Comparison of ENCODE assay signal across 15 mouse cellular contexts in genomic region chr8:122585411-122585891, GRCm38 (mm10). TPM values are rescaled to one million over a fixed set of nuclear protein-coding genes. Genes with fewer than 3 reads are reported as not detected.
DNase-seq lines count a peak whose midpoint lies in the region; ATAC-seq and TF ChIP-seq lines count a peak whose summit lies in the region.
"Had no signal": no experiment of that assay in that cellular context is flagged by ENCODE, and none has a peak within 500 bp of the region (broad histone marks: within the 10 kb centered on the region; RNA-seq: fewer than 3 reads in every experiment).

No protein-coding gene starts in this region.

- no peak overlapping the region for H3K4me3 ChIP-seq in embryonic fibroblast, embryonic 13.5 days (ENCODE audit: insufficient read depth, low read length)
- H3K4me3 ChIP-seq in liver, postnatal 0 days (ENCODE audit: low read depth, low read length) = no peak overlapping the region
- no peak overlapping the region for H3K4me3 ChIP-seq in midbrain, embryonic 10.5 days
- no peak overlapping the region for H3K4me3 ChIP-seq in cerebellum, adult 2 months (replicated peaks; ENCODE audit: insufficient read depth, low read depth, low read length)
- no peak overlapping the region for H3K4me3 ChIP-seq in midbrain, postnatal 0 days (ENCODE audit: low read depth, low read length)
- H3K4me3 ChIP-seq: embryonic facial prominence, embryonic 10.5 days; forebrain, embryonic 15.5 days had no signal

- no peak overlapping the region for H3K9ac ChIP-seq in liver, postnatal 0 days (replicated peaks)
- H3K9ac ChIP-seq in midbrain, postnatal 0 days (replicated peaks; ENCODE audit: low read length, poor library complexity, severe bottlenecking) = no peak overlapping the region
- H3K9ac ChIP-seq: forebrain, embryonic 15.5 days; liver, embryonic 14.5 days had no signal

- H3K9me3 ChIP-seq in liver, postnatal 0 days (ENCODE audit: low read length) = no peaks in the 10 kb centered on the region
- H3K9me3 ChIP-seq in midbrain, embryonic 10.5 days (replicated peaks) = no peaks in the 10 kb centered on the region
- no peaks in the 10 kb centered on the region for H3K9me3 ChIP-seq in midbrain, postnatal 0 days (ENCODE audit: low read length)
- H3K9me3 ChIP-seq: embryonic facial prominence, embryonic 10.5 days; forebrain, embryonic 15.5 days had no signal

- no peak for TF ChIP-seq CTCF in embryonic fibroblast, embryonic 13.5 days (IDR thresholded peaks at IDR 0.05; ENCODE audit: borderline replicate concordance, insufficient read depth, low read length)
- TF ChIP-seq CTCF in liver, postnatal 0 days (IDR thresholded peaks at IDR 0.05; ENCODE audit: low read depth) = no peak
- no peak for TF ChIP-seq CTCF in cerebellum, adult 2 months (IDR thresholded peaks at IDR 0.05; ENCODE audit: borderline replicate concordance, insufficient read depth, low read depth, low read length)
- TF ChIP-seq CTCF in midbrain, postnatal 0 days (IDR thresholded peaks at IDR 0.05) = no peak

- peaks cover 11% of the 10 kb centered on the region for H3K4me1 ChIP-seq in embryonic fibroblast, embryonic 13.5 days (ENCODE audit: control insufficient read depth, insufficient read depth, low read length)
- H3K4me1 ChIP-seq in liver, postnatal 0 days (ENCODE audit: insufficient read depth) = peaks cover 13% of the 10 kb centered on the region
- H3K4me1 ChIP-seq in midbrain, embryonic 10.5 days = peaks cover 4% of the 10 kb centered on the region; the same call in 1 of the 2 replicates
- no peaks in the 10 kb centered on the region for H3K4me1 ChIP-seq in cerebellum, adult 2 months (ENCODE audit: control insufficient read depth, insufficient read depth, low read length)
- no peaks in the 10 kb centered on the region for H3K4me1 ChIP-seq in midbrain, postnatal 0 days (ENCODE audit: insufficient read depth, low read length)

- peak overlapping the region; percentile 34 for H3K27ac ChIP-seq in embryonic fibroblast, embryonic 13.5 days (ENCODE audit: insufficient read depth, low read length)
- peak overlapping the region; percentile 25; the same call in 1 of the 2 replicates for H3K27ac ChIP-seq in liver, postnatal 0 days (ENCODE audit: low read depth)
- H3K27ac ChIP-seq in midbrain, embryonic 10.5 days (replicated peaks) = no peak overlapping the region
- no peak overlapping the region for H3K27ac ChIP-seq in cerebellum, adult 2 months (ENCODE audit: insufficient read depth, low read length)
- no peak overlapping the region for H3K27ac ChIP-seq in midbrain, postnatal 0 days (ENCODE audit: low read depth, low read length)
- H3K27ac ChIP-seq: embryonic facial prominence, embryonic 10.5 days; forebrain, embryonic 15.5 days; liver, embryonic 14.5 days had no signal

- H3K36me3 ChIP-seq in liver, postnatal 0 days (replicated peaks; ENCODE audit: insufficient read depth, low read length) = 0 out of 2 replicates have a peak, but pooled peaks cover 3% of the 10 kb centered on the region
- no peaks in the 10 kb centered on the region for H3K36me3 ChIP-seq in midbrain, embryonic 10.5 days
- no peaks in the 10 kb centered on the region for H3K36me3 ChIP-seq in midbrain, postnatal 0 days (ENCODE audit: insufficient read depth, low read length)
- H3K36me3 ChIP-seq: embryonic facial prominence, embryonic 10.5 days; forebrain, embryonic 15.5 days had no signal

- H3K27me3 ChIP-seq in liver, postnatal 0 days (ENCODE audit: insufficient read depth, low read length) = no peaks in the 10 kb centered on the region
- no peaks in the 10 kb centered on the region for H3K27me3 ChIP-seq in midbrain, embryonic 10.5 days (ENCODE audit: low read depth, poor library complexity, severe bottlenecking)
- H3K27me3 ChIP-seq in cerebellum, adult 2 months (ENCODE audit: control insufficient read depth, insufficient read depth, low read length) = no peaks in the 10 kb centered on the region
- no peaks in the 10 kb centered on the region for H3K27me3 ChIP-seq in midbrain, postnatal 0 days (ENCODE audit: insufficient read depth, low read length)
- H3K27me3 ChIP-seq: forebrain, embryonic 15.5 days had no signal

- H3K4me2 ChIP-seq in liver, postnatal 0 days (ENCODE audit: low read depth, low read length) = 0 out of 2 replicates have a peak overlapping the region, but pooled peaks have one; percentile 9
- H3K4me2 ChIP-seq in midbrain, postnatal 0 days (ENCODE audit: low read depth, low read length, poor library complexity, severe bottlenecking) = no peak overlapping the region
- H3K4me2 ChIP-seq: forebrain, embryonic 15.5 days; midbrain, embryonic 11.5 days had no signal

- peak; percentile 77 for ATAC-seq in liver, postnatal 0 days
- no peak for ATAC-seq in midbrain, postnatal 0 days (ENCODE audit: low FRiP score)

- DNase-seq in adrenal gland, postnatal 14 days = peak; percentile 46
- no peak for DNase-seq in adrenal gland, postnatal 4 days (ENCODE audit: low spot score in 2 of 2)
- DNase-seq in 3134 (ENCODE audit: extremely low read depth, insufficient read length, low spot score) = peak; percentile 77
- no peak for DNase-seq in liver, postnatal 0 days
- no peak for DNase-seq in midbrain, embryonic 10.5 days (ENCODE audit: low spot score)
- DNase-seq in cerebellum, adult 2 months = no peak
- DNase-seq in midbrain, postnatal 0 days (ENCODE audit: low spot score) = no peak
- DNase-seq: cerebellum, adult 11 months; right cerebral cortex, postnatal 14 days; thymus, adult 2 months had no signal

- TF ChIP-seq EP300 in liver, postnatal 0 days (IDR thresholded peaks at IDR 0.05; ENCODE audit: low read depth) = no peak

- TF ChIP-seq POLR2A in embryonic fibroblast, embryonic 13.5 days (IDR thresholded peaks at IDR 0.05; ENCODE audit: low read depth, low read length) = no peak
- TF ChIP-seq POLR2A in cerebellum, adult 2 months (IDR thresholded peaks at IDR 0.05; ENCODE audit: borderline replicate concordance, insufficient read depth, low read length) = no peak

- WGBS in liver, postnatal 0 days (ENCODE audit: insufficient replicate concordance) = 44% methylated on average over 14 of the region's 14 CpGs
- 71% methylated on average over 14 of the region's 14 CpGs for WGBS in midbrain, embryonic 10.5 days
- 79% methylated on average over 14 of the region's 14 CpGs for WGBS in cerebellum, adult 2 months
- WGBS in midbrain, postnatal 0 days = 79% methylated on average over 14 of the region's 14 CpGs

RNA-seq across cellular contexts. Expression of gene Aprt, which starts 8.7 kb away (rescaled TPM):
- total RNA-seq in adrenal gland, postnatal 14 days (2021) = 71.3 and 74.9 TPM in 2 replicates
- 10 to 100 TPM; 93.4 to 98.6 TPM for total RNA-seq in adrenal gland, postnatal 4 days (2021)
- 140 and 214 TPM in 2 replicates for polyA plus RNA-seq in embryonic fibroblast, embryonic 13.5 days (2011; ENCODE audit: insufficient read length, low read depth, missing spikeins)
- polyA plus RNA-seq in liver, postnatal 0 days (2015; fragmentation: Nextera tagmentation; extraction: Ambion mirVana) = 223 and 249 TPM in 2 replicates
- 241 and 278 TPM in 2 replicates for polyA plus RNA-seq in midbrain, embryonic 10.5 days (2016; fragmentation: Nextera tagmentation; extraction: Ambion mirVana)
- 52.9 and 57.4 TPM in 2 replicates for polyA plus RNA-seq in cerebellum, adult 2 months (2012; rRNA removed)
- 83.9 and 97.2 TPM in 2 replicates for total RNA-seq in midbrain, postnatal 0 days (2014; rRNA removed)
- polyA plus RNA-seq in midbrain, postnatal 0 days (2015; fragmentation: Nextera tagmentation; extraction: Ambion mirVana) = 157 and 170 TPM in 2 replicates

RNA-seq across cellular contexts. Expression of gene Cdt1, which starts 17.6 kb away (rescaled TPM):
- total RNA-seq in adrenal gland, postnatal 14 days (2021) = 15.5 and 15.8 TPM in 2 replicates
- 10 to 100 TPM; 33.2 to 36.6 TPM for total RNA-seq in adrenal gland, postnatal 4 days (2021)
- 11.8 and 15.9 TPM in 2 replicates for polyA plus RNA-seq in embryonic fibroblast, embryonic 13.5 days (2011; ENCODE audit: insufficient read length, low read depth, missing spikeins)
- 19.8 and 23.7 TPM in 2 replicates for polyA plus RNA-seq in liver, postnatal 0 days (2015; fragmentation: Nextera tagmentation; extraction: Ambion mirVana)
- 63.2 and 70.9 TPM in 2 replicates for polyA plus RNA-seq in midbrain, embryonic 10.5 days (2016; fragmentation: Nextera tagmentation; extraction: Ambion mirVana)
- polyA plus RNA-seq in cerebellum, adult 2 months (2012; rRNA removed) = 7.6 and 8.8 TPM in 2 replicates
- total RNA-seq in midbrain, postnatal 0 days (2014; rRNA removed) = 9.2 and 15.6 TPM in 2 replicates
- polyA plus RNA-seq in midbrain, postnatal 0 days (2015; fragmentation: Nextera tagmentation; extraction: Ambion mirVana) = 6.4 TPM in 2 replicates

RNA-seq across cellular contexts. Expression of gene Galns, which starts 25.8 kb away (rescaled TPM):
- total RNA-seq in adrenal gland, postnatal 14 days (2021) = 5.4 and 7.5 TPM in 2 replicates
- 10 to 100 TPM; 11.9 to 13.9 TPM for total RNA-seq in adrenal gland, postnatal 4 days (2021)
- polyA plus RNA-seq in embryonic fibroblast, embryonic 13.5 days (2011; ENCODE audit: insufficient read length, low read depth, missing spikeins) = 12.1 and 15.4 TPM in 2 replicates
- polyA plus RNA-seq in liver, postnatal 0 days (2015; fragmentation: Nextera tagmentation; extraction: Ambion mirVana) = 6.8 and 6.9 TPM in 2 replicates
- polyA plus RNA-seq in midbrain, embryonic 10.5 days (2016; fragmentation: Nextera tagmentation; extraction: Ambion mirVana) = 6.6 and 7.7 TPM in 2 replicates
- 8.5 and 8.7 TPM in 2 replicates for polyA plus RNA-seq in cerebellum, adult 2 months (2012; rRNA removed)
- 12.1 and 14.6 TPM in 2 replicates for total RNA-seq in midbrain, postnatal 0 days (2014; rRNA removed)
- 10.9 and 12.7 TPM in 2 replicates for polyA plus RNA-seq in midbrain, postnatal 0 days (2015; fragmentation: Nextera tagmentation; extraction: Ambion mirVana)

RNA-seq across cellular contexts. Expression of gene Trappc2l, which starts 26.0 kb away (rescaled TPM):
- 47.6 and 52.6 TPM in 2 replicates for total RNA-seq in adrenal gland, postnatal 14 days (2021)
- 10 to 100 TPM; 51.5 to 51.8 TPM for total RNA-seq in adrenal gland, postnatal 4 days (2021)
- 44.2 and 45.8 TPM in 2 replicates for polyA plus RNA-seq in embryonic fibroblast, embryonic 13.5 days (2011; ENCODE audit: insufficient read length, low read depth, missing spikeins)
- polyA plus RNA-seq in liver, postnatal 0 days (2015; fragmentation: Nextera tagmentation; extraction: Ambion mirVana) = 29.3 and 30.7 TPM in 2 replicates
- polyA plus RNA-seq in midbrain, embryonic 10.5 days (2016; fragmentation: Nextera tagmentation; extraction: Ambion mirVana) = 51.0 and 61.2 TPM in 2 replicates
- 199 and 206 TPM in 2 replicates for polyA plus RNA-seq in cerebellum, adult 2 months (2012; rRNA removed)
- 14.1 and 23.2 TPM in 2 replicates for total RNA-seq in midbrain, postnatal 0 days (2014; rRNA removed)
- polyA plus RNA-seq in midbrain, postnatal 0 days (2015; fragmentation: Nextera tagmentation; extraction: Ambion mirVana) = 135 and 138 TPM in 2 replicates

RNA-seq across cellular contexts. Expression of gene Piezo1, which starts 34.3 kb away (rescaled TPM):
- total RNA-seq in adrenal gland, postnatal 14 days (2021) = 23.2 and 29.9 TPM in 2 replicates
- total RNA-seq in adrenal gland, postnatal 4 days (2021) = 10 to 100 TPM; 49.0 to 52.1 TPM
- polyA plus RNA-seq in embryonic fibroblast, embryonic 13.5 days (2011; ENCODE audit: insufficient read length, low read depth, missing spikeins) = 146 and 158 TPM in 2 replicates
- 2.6 and 3.4 TPM in 2 replicates for polyA plus RNA-seq in liver, postnatal 0 days (2015; fragmentation: Nextera tagmentation; extraction: Ambion mirVana)
- 5.8 and 8.2 TPM in 2 replicates for polyA plus RNA-seq in midbrain, embryonic 10.5 days (2016; fragmentation: Nextera tagmentation; extraction: Ambion mirVana)
- 4.2 and 4.5 TPM in 2 replicates for polyA plus RNA-seq in cerebellum, adult 2 months (2012; rRNA removed)
- 10.8 and 14.2 TPM in 2 replicates for total RNA-seq in midbrain, postnatal 0 days (2014; rRNA removed)
- polyA plus RNA-seq in midbrain, postnatal 0 days (2015; fragmentation: Nextera tagmentation; extraction: Ambion mirVana) = 1.3 and 1.8 TPM in 2 replicates

Comparison
In these comparisons a context has a peak if more than half of its experiments do, and no peak if none do; other contexts are left out.
1. DNase-seq: peak in adrenal gland, postnatal 14 days (single experiment) and 3134 (single experiment); none in adrenal gland, postnatal 4 days (0 of 2), liver, postnatal 0 days (single experiment), midbrain, embryonic 10.5 days (single experiment), cerebellum, adult 2 months (0 of 2) and midbrain, postnatal 0 days (single experiment).
2. H3K27ac ChIP-seq: peak in embryonic fibroblast, embryonic 13.5 days (single experiment) and liver, postnatal 0 days (single experiment); none in midbrain, embryonic 10.5 days (single experiment), cerebellum, adult 2 months (single experiment) and midbrain, postnatal 0 days (single experiment).